Mouse (Mus musculus): ENCODE results near the gene Kif27.
A peak's percentile ranks its signal among the peaks of the same experiment; 100 is the strongest.
"Not testable (repeated sequence)": the region's sequence is repeated elsewhere in the genome, so short reads cannot be mapped to it uniquely, and the experiment has no call there.

Gene Kif27

DNA sequence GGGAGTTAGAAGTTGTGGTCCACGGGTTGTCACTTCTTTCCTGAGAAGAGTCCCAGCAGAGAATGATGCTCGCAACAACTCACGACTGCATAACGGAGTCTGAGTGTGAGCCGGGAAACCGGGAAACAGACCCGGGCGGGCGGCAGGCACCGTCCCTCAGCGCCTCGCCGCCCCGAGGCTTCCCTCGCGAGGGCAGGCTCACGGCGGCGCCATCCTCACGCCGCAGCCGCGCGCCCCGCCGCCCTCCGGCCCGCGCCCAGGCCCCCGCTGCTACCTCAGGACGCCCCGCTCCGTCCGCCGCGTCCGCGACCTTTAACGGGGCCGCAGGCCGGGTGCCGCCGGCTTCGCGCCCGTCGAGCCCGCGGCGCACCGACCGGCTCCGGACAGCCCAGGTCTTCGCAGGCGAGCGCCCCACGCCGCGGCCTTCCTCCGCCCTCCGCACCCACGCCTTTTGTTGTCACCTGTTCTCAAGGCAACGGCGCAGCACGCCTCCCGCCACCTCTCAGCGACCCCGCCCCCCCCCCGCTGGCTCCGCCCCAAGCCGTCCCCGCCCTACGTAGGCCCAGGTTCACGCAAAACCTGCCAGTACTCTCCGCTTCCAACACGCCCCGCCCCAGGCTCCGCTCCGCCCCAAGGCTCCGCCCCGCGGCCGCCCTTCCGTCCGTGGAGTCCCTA is at the start of gene Kif27:
Gene Kif27, minus strand, starts transcription at position 494 of the 675 bp plus-strand sequence.
- DNase-seq: peak; percentile 93

DNA sequence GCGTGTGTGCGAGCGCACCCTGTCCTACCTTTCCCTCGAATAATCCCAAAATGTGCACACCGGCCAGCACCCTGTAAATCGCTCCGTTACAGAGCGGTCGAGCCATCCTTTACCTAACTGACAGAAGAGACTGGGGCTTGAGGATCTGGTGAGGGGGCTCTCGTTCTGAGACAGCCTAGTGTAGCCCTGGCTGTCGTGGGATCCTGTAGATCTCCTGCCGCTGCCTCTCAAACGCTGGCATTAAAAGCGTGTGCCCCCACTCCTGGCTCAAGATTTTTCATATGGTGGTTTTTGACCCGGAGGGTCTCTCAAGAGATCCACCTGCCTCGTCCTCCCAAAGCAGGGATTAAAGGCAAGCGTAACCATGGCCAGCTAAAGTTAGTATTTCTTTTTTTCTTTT is 44.3 kb upstream of the Kif27 start, which contains the start of gene Hnrnpk:
Gene Hnrnpk, minus strand, starts transcription at position 101 of the 400 bp plus-strand sequence.
- not testable (repeated sequence) for DNase-seq

DNA sequence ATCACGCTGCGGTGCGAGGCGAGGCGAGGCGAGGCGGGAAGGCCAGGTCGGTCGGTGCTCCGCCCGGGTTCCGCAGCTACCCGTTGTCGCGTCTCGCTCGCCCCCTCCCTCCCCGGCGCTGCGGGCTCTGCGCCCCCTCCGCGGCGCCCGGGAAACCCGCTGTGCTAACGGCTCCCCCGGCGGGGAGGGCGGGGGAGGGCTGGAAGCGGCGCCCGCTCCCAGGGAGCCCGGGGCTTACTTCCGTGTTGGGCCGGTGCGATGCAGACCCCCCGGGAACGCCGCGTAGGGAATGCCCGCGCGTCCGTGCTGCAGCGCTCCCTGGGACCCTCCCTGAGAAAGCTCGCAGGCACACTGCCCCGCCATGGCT is 43.8 kb upstream of the Kif27 start:
- peak; percentile 91 for DNase-seq

DNA sequence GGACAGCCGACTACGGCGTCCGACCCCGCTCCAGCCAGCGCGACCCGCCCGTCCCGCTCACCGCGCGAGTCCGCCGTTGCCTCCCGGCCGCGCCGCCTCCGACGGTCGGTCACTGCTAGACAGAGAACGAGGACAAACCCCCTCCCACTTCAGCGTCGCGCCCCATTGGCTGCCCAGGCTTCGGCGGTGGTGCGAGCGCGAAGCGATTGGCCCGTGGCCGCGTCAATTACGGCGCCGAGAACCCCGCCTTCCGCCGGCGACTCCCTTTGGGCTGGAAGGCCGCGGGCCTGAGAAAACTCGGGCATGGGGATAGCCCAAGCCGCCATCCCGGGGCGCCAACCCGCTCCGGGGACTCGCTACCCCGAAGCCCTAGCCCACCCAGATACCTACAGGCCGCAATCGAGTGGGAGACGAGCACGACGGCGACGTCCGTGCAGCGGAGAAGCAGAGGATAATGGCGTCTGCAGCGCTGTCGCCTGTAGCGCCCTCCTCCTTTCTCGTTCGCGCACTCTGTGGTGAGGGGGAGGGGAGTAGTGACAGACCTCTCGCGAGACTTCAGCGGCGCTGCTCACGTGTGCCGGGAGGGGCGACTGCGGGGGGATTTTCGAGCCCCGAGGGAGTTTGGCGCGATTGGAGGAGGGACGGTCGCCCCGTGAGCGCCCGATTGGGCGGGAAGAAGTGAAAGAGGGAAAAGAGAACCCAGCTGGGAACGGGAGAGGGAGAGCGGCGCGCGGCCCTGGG is 43.3 kb upstream of the Kif27 start, which contains the start of gene Rmi1:
Gene Rmi1, plus strand, starts transcription at position 246 of the 741 bp plus-strand sequence.
- DNase-seq: peak; percentile 98

DNA sequence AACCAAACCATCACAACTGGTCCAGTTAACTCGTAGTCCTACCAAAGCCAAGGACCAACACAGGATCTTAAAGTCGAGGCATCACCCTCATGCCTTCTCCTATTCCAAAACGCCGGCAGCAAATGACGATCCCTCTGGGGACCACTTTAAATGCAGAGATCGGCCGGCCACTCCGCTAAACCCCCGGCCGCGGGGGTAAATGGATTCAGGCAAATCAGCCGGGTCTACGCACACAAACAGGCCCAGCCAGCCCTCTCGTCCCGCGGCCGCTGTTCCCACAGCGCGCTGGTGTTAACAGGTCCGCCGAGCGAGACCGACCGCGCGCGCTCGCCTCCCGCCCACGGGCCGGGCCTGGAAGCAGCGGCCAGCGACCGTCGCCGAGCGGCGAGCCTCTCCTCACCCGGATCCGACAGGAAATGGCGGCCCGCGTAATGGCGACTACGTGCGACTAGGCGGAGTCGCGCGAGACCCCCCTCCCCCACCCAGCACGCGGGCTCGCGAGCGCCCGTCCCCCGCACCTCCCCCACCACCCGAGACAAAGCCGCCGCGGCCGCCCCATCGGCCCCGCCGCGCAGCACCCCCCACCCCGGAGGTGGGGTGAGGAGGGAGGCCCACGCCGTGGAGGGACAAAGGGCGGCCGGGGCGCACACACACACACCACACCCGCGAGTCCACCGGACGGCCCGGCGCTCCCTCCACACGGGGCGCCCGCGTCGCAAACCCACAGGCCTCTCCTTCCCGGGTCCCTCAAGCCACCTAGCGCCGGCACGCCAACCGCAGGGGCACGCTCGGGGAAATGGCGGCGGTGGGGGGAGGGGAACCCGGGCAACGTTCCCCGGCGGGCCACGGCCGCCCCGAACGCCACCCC is 42.4 kb upstream of the Kif27 start:
- DNase-seq: peak; percentile 86

DNA sequence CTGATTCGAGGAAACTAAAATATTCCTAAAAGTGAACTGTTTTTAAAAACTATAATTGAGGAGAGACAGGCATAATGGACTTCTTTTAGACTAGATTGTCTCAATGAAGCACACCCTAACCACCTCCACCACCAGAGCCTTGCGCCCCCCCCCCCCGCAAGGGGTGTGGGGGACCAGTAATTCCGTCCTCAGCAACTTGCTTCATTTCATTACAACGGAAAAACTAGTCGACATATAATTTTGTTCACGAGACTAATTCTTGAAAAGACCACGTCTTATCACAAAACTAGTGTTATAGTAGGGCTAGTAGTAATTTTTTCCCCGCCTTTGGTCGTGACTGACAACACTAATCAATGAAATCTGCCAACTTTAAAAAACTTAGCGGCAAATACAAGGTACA is 41.7 kb upstream of the Kif27 start:
- peak; percentile 14 for DNase-seq

DNA sequence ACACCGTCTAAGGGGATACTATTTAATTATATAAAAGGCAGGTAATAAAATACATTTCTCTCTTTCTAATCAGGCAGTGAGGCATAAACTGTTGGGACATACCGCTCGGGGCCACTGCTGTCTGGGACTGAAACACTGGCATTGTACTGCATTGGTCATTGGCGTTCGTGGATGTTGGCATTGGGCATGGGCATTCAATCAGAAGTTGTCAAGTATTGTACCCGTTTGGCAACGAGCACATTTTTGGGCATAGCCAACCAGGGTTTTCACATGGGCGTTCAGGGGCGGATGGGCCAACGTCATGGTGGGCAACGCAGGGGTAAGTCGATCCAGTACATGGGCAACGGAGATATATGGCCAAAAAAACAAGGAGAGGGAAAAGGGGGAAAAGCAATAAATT is 38.7 kb upstream of the Kif27 start:
- no peak for DNase-seq

DNA sequence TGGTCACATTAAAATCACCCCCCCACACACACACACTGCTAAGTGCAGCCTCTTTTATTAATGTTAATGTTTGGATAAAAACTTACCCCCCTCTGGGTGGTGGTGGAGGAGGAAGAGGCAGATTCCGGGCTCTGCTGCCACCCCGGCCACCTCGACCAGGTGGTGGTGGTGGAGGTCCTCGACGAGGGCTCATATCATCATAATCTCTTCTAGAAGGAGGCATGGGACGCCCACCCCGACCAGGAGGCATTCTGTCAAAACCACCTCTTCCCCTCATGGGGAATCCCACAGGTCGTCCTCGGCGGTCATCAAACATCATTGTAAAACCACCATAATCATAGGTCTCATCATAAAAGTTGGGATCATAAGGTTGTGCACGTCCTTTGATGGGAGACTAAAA is 35.5 kb upstream of the Kif27 start:
- DNase-seq: not testable (repeated sequence)

DNA sequence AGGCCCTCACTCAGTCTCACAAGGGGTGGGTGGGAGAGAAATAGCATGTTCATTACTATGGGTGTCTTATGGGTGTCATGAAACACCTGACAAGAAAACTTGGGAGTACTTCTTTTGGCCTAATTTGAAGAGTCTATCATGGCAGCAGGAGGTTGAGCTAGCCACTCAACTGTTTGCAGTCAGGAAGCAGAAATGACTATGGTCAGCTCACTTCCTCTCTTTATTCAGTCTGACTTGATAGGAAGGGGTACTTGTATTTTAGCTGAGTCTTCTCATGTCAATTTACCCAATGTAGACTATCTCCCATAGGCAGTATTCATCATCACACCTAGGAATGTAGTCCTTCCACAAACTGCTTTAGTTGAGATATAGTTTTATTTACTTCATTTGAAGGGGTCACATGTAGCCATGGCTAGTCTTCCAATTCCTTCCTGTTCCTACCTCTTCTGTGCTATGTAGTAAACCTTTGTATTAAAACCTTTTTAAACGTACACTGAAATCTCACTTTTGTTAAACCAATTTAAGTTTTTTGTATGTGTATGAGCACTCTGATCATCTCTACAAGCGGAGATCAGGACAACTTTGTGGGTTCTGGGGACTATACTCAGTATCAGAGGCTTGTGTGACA is 30.5 kb upstream of the Kif27 start:
- DNase-seq: no peak

DNA sequence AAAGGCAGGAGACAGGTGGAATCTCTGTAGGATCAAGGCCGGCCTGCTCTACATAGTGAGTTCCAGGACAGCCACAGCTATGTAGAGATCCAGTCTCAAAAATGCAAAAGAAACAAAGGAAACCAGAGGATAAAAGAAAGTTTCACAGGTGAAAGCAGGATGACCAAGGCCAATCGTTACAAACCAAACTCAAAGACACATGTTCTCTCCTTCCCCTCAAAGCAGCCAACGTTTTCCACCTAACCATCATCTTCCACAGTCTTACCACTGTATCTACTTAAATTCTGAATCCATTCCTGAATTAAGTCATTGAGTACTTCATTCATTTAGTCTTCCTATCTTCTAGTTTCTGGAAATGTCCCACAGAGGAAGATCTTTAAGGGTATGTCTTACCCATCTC is 29.5 kb upstream of the Kif27 start:
- no peak for DNase-seq

DNA sequence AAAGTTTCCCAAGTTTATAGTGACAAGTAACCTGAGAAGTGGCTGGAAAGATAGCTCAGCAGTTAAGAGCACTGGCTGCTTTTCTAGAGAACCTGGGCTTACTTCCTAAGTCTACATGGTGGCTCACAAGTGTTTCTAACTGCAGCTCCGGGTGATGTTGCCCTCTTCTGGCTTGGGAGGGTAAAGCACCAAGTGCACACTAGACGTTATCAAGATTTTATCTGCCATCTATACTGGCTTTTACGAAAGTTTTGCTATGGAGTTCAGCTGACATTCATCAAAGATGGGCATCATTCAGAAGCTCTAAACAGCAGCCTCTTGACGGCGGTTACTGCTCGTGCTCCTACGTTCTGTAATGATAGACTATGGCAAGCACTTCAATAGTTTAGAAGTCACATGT is 29.0 kb upstream of the Kif27 start:
- DNase-seq: peak; percentile 88

DNA sequence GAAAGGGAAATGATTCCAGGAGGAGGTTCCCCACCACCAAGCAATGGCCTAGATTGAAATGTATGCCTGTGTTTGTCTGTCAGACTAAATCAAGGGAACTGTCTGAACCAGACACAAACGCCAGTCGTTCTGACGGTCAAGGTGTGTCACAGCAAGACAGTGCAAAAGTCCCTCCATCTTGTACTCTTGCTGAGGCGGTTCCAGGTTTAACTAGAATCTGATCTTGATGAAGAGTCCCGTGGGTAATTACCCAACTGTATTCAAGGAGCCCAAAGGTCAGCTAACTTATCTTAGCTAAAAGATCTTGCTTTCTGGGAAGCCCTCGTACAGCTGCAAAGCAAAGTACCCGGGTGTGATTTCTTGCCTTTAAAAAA is 26.6 kb upstream of the Kif27 start:
- no peak for DNase-seq

DNA sequence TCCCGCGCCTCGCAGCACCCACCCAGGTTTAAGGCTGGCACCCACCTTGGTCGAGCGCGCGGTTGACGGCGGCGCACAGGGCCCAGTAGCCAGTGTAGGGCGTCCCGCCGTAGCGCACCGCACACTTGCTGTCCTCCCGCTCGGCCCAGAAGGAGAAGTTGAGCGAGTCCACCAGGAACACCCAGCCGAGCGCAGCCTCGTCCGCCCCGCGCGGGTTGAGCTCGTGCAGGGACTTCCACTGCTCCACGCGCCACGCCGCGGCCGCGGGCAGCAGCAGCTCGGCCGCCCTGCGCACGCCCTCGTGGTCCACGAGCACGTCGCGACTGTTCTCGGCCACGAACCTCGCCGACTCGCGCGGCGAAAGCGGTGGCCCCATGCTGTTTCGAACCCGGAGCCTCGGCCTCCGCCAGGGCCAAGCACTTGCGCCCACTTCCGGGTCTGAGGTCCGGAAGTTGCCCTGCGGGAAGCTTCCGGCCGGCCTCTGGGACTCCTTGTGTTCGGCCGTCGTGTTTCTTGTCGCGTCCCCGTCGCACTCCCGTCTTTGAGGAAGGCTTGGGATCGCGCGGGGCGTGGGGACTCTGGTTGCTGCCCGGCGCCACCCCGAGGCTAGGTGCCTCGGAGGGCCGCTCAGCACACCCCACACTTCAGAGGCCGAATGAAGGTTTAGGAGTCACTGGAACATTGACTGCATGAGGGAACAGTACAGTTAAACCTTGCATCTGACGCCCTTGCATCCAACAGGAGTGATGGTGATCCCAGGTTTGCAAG is 26.0 kb upstream of the Kif27 start, which contains the start of gene 2210016F16Rik:
Gene 2210016F16Rik, minus strand, starts transcription at position 447 of the 768 bp plus-strand sequence.
- DNase-seq: peak; percentile 75

DNA sequence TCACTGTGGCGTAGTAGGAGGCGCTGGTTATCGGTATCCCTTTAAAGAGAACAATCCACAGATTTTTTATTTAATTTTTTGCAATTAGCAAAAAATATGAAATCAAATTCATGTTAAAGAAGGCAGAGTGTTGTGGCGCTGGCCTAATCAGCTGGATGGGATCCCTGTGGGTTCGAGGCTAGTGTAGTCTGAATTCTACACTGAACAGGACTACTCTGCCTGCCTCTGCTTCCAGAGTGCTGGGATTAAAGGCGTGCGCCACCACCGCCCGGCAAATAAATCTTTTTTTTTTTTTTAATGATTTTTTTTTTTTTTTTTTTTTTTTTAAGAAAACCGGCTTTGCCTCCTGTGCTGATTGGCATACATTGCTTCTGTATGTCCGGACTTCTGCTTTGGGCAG is 25.4 kb upstream of the Kif27 start:
- DNase-seq: no peak

DNA sequence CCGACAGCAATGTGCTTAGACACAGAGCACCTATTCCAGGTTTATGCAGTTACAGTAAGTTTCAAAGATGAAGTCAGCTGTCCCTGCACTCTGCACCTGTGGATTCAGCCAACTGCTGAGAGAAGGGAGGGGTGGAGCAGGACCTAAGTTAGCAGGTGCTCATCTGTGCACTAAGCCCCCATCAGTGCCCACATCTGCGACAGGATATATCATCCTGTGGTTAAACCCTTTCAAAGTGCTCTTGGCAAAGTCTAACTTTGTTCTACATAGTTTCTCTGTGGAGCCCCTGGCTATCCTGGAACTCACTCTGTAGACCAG is 14.2 kb upstream of the Kif27 start:
- DNase-seq: peak; percentile 45

DNA sequence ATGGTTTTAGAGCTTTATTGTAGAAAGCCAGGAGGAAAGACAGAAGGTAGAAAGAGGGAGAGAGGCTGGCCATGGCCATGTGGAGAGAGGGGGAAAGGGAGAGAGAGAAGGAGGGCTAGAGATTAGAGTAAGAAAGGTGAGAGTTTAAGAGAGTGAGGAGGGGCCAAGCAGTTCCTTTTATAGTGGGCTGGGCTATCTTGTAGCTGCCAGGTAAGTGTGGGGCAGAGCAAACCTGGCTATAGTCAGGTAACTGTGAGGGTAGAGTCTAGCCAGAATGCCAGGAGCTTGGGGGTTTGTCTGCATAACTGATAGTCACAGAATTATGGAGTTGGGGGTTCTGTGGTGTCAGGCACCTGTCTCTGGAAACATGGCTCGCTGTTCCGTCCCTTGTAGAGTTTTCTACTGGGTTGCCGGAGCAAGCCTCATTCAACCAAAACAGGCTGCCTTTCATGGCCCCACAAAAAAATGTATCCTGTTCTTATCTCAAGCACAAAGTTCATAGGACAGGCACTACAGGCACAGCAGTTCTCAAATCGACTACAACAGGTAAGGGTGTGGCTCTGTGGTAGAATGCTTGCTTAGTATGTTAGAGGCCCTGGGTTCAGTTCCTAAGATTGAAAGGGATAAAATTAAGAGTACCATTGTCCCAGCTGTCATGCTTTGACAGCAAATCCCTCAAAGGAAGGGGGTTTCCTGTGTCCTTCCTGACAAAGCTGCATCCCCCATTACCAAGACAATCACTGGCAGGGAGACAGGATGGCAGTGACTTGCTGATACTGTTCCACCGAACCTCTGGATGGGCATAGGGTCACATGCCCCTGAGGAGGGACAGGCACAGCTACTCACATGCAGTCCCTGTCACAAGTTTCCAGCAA is 13.6 kb upstream of the Kif27 start:
- no peak for DNase-seq

DNA sequence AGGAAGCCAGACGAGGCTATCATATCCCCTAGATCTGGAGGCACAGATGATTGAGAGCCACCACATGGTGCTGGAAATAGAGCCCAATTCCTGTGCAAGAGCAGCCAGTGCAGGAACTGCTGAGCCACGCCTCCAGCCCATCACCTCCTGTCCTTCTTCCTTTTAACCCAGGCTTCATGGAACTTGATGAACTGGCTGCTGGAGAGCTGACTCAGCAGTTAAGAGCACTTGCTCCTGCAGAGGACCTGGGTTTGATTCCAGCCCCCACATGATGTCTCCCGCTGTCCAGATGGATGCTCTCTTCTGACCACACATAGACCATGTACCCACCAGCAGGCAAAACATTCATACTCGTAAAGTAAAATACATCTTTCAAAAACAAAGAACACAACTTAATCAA is 9.9 kb upstream of the Kif27 start:
- no peak for DNase-seq

DNA sequence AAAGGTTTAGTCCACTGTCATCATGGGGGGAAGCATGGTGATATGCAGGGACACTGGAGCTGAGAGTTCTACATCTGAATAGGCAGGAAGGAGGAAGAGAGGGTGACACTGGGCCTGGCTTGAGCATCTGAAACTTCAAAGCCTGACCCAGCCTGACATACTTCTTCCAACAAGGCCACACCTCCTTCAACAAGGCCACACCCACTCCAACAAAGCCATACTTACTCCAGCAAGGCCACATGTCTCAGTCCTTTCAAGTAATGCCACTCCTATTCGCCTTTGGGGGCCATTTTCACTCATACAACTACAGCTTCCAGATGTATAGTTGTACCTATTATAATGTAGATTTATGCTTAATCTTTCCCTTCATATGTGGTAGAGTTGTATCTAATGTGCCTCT is 8.7 kb upstream of the Kif27 start:
- no peak for DNase-seq

DNA sequence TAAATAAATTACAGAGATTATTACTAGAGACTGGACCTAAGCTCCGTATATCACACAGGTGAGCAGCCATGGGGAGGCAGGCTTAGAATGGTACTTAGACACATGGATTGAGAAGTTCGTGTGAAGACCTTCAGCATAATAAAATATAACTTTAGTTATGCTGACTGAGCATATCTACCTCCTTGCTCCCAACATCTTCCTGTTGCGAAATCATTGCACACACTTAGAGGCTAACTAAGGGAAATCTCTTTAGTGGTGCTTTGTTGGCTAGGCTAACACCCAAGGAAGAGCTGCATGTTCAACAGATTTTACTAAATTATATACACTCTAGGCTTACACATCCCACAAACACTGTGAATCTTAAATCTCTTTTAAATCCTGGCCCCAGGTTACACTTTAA is 7.5 kb upstream of the Kif27 start:
- DNase-seq: no peak

DNA sequence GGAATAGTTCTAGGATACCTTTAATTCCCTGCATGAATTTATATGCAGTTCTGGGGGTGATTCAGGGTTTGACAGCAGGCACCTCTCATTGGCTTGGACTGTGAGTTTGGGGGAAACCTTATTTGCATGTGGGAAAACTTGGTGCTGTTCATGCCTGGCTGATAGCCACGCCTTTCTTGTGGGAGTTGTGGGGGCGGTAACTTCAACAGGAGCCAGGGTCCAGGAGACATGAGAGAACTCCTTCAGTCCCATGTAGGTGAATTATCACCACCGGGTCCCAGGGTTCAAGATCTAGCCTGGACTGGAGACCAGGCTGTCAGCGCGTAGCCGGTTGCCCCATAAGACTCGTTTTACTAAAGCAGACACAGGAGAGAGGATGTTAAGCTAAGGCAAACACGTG is 6.3 kb upstream of the Kif27 start:
- not testable (repeated sequence) for DNase-seq

Data from thymus, postnatal 4 days (tissue).